Mouse (Mus musculus): ENCODE results near the gene Lyst. TPM values are rescaled to one million over a fixed set of nuclear protein-coding genes. Genes with fewer than 3 reads are reported as not detected.

Gene Lyst
- polyA plus RNA-seq, 1 experiment = 2.4 TPM

DNA sequence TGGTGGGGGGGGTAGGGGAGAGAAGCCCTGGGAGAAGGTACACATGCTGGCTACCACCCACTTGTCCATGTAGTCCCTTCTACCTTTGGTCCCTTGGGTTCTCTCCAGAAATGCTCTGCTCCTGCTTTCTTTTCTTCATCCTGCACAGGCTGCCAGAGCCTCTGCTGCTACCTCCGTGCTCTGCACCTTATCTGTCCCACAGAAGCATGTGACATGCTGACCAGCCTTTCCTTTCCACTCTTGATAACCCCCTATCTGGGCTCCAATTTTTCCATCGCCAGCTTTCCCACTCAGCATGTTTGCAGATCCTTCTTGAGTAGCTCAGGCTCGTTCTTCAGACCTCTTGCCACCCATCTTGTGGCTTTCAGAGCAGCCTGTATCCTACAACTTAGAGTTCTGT, 133.1 kb downstream of the Lyst start:
- Histone ChIP-seq H3K27me3 (replicated peaks; ENCODE audit: control insufficient read depth, insufficient read depth, low read length) (no peaks in the 10 kb centered on the region), H3K4me1 (ENCODE audit: control insufficient read depth, insufficient read depth, low read length) (no peaks in the 10 kb centered on the region), H3K36me3 (ENCODE audit: control insufficient read depth, insufficient read depth, low read length) (no peaks in the 10 kb centered on the region; the same call in 1 of the 2 replicates), H3K4me3 (ENCODE audit: insufficient read depth, low read depth, low read length) (no peak overlapping the region), H3K27ac (ENCODE audit: insufficient read depth, low read depth, low read length) (no peak overlapping the region)
- DNase-seq = no peak
- TF ChIP-seq POLR2A (IDR thresholded peaks at IDR 0.05; ENCODE audit: low read depth, low read length) (no peak), CTCF (conservative IDR thresholded peaks at IDR 0.05; ENCODE audit: insufficient read depth, insufficient read length, low read depth, low read length) (no peak)
- 82% methylated on average over 3 of the region's 3 CpGs for WGBS

GRCm38 (mm10) chr13:13723786-13724185, 133.6 kb downstream of the Lyst start:
- no peak for DNase-seq
- no peaks in the 10 kb centered on the region; the same call in 1 of the 2 replicates for H3K36me3 ChIP-seq (ENCODE audit: control insufficient read depth, insufficient read depth, low read length)
- H3K4me3 ChIP-seq (ENCODE audit: insufficient read depth, low read depth, low read length) = no peak overlapping the region
- H3K27me3 ChIP-seq (replicated peaks; ENCODE audit: control insufficient read depth, insufficient read depth, low read length) = no peaks in the 10 kb centered on the region
- TF ChIP-seq CTCF (conservative IDR thresholded peaks at IDR 0.05; ENCODE audit: insufficient read depth, insufficient read length, low read depth, low read length) = no peak
- TF ChIP-seq POLR2A (IDR thresholded peaks at IDR 0.05; ENCODE audit: low read depth, low read length) = no peak
- no peak overlapping the region for H3K27ac ChIP-seq (ENCODE audit: insufficient read depth, low read depth, low read length)
- no peaks in the 10 kb centered on the region for H3K4me1 ChIP-seq (ENCODE audit: control insufficient read depth, insufficient read depth, low read length)

DNA sequence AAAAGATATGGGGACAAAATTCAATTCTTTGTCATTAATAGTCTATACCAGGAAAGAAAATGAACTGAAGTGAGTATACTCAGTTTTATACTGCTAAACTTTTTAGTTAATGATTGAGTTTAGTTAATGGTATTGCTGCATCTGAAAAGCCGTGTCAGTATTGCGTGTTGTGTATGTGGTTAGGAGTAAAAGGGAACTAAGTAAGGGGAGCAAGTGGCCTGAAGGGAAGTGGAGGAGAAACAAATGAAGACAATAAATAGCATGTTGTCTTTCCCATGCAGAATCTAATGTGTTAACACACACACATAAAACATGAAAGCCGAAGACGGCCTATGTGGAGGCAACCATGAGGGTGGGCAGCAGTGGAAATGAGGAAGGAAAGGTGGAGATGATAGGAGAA, 149.0 kb downstream of the Lyst start:
- H3K4me3 ChIP-seq (ENCODE audit: insufficient read depth, low read depth, low read length) = no peak overlapping the region
- H3K27me3 ChIP-seq (replicated peaks; ENCODE audit: control insufficient read depth, insufficient read depth, low read length) = no peaks in the 10 kb centered on the region
- 89% methylated on average over 4 of the region's 4 CpGs for whole genome bisulfite sequencing
- H3K4me1 ChIP-seq (ENCODE audit: control insufficient read depth, insufficient read depth, low read length) = no peaks in the 10 kb centered on the region
- TF ChIP-seq CTCF (conservative IDR thresholded peaks at IDR 0.05; ENCODE audit: insufficient read depth, insufficient read length, low read depth, low read length) (no peak), POLR2A (IDR thresholded peaks at IDR 0.05; ENCODE audit: low read depth, low read length) (no peak)
- H3K36me3 ChIP-seq (ENCODE audit: control insufficient read depth, insufficient read depth, low read length) = no peaks in the 10 kb centered on the region
- H3K27ac ChIP-seq (ENCODE audit: insufficient read depth, low read depth, low read length) = no peak overlapping the region
- no peak for DNase-seq

DNA sequence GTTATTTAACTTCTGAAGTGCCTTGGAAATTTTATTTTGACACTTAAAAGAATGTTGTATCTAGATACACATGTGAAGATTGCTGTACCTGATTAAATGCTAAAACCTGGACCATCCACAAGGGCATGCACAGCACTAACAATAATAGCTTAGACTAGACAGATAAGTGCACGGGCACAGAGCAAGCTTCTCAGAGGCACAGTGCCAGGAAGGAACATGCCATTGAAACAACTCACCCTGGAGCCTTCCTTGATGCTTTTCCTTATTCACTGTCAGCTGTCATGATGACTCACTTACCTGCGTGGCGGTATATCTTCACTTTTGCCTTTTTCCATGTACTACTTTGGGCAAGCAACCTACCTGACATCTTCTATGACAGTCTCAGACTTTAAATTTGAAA, 155.7 kb downstream of the Lyst start:
- no peak overlapping the region for H3K27ac ChIP-seq (ENCODE audit: insufficient read depth, low read depth, low read length)
- H3K4me3 ChIP-seq (ENCODE audit: insufficient read depth, low read depth, low read length) = no peak overlapping the region
- TF ChIP-seq CTCF (conservative IDR thresholded peaks at IDR 0.05; ENCODE audit: insufficient read depth, insufficient read length, low read depth, low read length) = no peak
- no peak for TF ChIP-seq POLR2A (IDR thresholded peaks at IDR 0.05; ENCODE audit: low read depth, low read length)
- 83% methylated on average over 3 of the region's 3 CpGs for WGBS
- DNase-seq = no peak
- no peaks in the 10 kb centered on the region for H3K4me1 ChIP-seq (ENCODE audit: control insufficient read depth, insufficient read depth, low read length)
- H3K27me3 ChIP-seq (replicated peaks; ENCODE audit: control insufficient read depth, insufficient read depth, low read length) = no peaks in the 10 kb centered on the region
- H3K36me3 ChIP-seq (ENCODE audit: control insufficient read depth, insufficient read depth, low read length) = peaks cover 2% of the 10 kb centered on the region

GRCm38 (mm10) chr13:13775778-13776494, 185.7 kb downstream of the Lyst start:
- peak; percentile 8 for DNase-seq
- Histone ChIP-seq H3K36me3 (ENCODE audit: control insufficient read depth, insufficient read depth, low read length) (no peaks in the 10 kb centered on the region; the same call in 1 of the 2 replicates), H3K27ac (ENCODE audit: insufficient read depth, low read depth, low read length) (no peak overlapping the region), H3K27me3 (replicated peaks; ENCODE audit: control insufficient read depth, insufficient read depth, low read length) (no peaks in the 10 kb centered on the region), H3K4me3 (ENCODE audit: insufficient read depth, low read depth, low read length) (no peak overlapping the region), H3K4me1 (ENCODE audit: control insufficient read depth, insufficient read depth, low read length) (no peaks in the 10 kb centered on the region)
- TF ChIP-seq CTCF (conservative IDR thresholded peaks at IDR 0.05; ENCODE audit: insufficient read depth, insufficient read length, low read depth, low read length) = no peak
- TF ChIP-seq POLR2A (IDR thresholded peaks at IDR 0.05; ENCODE audit: low read depth, low read length) = no peak

- no peaks in the 10 kb centered on the region; the same call in 1 of the 2 replicates for H3K36me3 ChIP-seq (ENCODE audit: control insufficient read depth, insufficient read depth, low read length)
- WGBS = 93% methylated on average over 11 of the region's 11 CpGs
- DNase-seq = no peak
These were observed 186.9 kb downstream of the Lyst start for GRCm38 (mm10) chr13:13777052-13777451.

DNA sequence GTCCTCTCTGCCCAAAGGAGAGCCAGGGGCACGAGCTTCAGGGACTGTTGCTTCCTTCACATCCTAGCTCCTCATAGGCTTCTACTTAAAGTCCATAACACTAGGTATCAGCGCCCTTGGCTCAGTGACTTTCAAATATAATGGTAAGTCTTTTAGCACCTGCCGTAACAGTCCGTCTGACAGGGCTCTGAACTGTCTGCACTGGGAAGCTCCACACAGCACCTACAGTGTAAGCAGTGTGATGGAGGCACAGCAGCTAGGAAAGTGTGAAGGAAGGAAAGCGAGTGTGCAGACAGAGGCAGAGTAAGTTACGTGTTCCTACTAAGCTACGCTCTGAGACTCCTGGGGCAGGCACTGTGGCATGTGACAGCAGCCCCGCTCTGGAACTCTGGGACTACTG, 187.5 kb downstream of the Lyst start:
- TF ChIP-seq CTCF (conservative IDR thresholded peaks at IDR 0.05; ENCODE audit: insufficient read depth, insufficient read length, low read depth, low read length) (no peak), POLR2A (IDR thresholded peaks at IDR 0.05; ENCODE audit: low read depth, low read length) (no peak)
- no peak overlapping the region for H3K27ac ChIP-seq (ENCODE audit: insufficient read depth, low read depth, low read length)
- no peak for DNase-seq
- no peak overlapping the region for H3K4me3 ChIP-seq (ENCODE audit: insufficient read depth, low read depth, low read length)
- WGBS = 95% methylated on average over 8 of the region's 8 CpGs
- H3K27me3 ChIP-seq (replicated peaks; ENCODE audit: control insufficient read depth, insufficient read depth, low read length) = no peaks in the 10 kb centered on the region
- H3K4me1 ChIP-seq (ENCODE audit: control insufficient read depth, insufficient read depth, low read length) = no peaks in the 10 kb centered on the region
- no peaks in the 10 kb centered on the region; the same call in 1 of the 2 replicates for H3K36me3 ChIP-seq (ENCODE audit: control insufficient read depth, insufficient read depth, low read length)

More at GRCm38 (mm10) chr13:13777052-13777451, 186.9 kb downstream of the Lyst start:
- TF ChIP-seq POLR2A (IDR thresholded peaks at IDR 0.05; ENCODE audit: low read depth, low read length) (no peak), CTCF (conservative IDR thresholded peaks at IDR 0.05; ENCODE audit: insufficient read depth, insufficient read length, low read depth, low read length) (no peak)
- Histone ChIP-seq H3K27ac (ENCODE audit: insufficient read depth, low read depth, low read length) (no peak overlapping the region), H3K27me3 (replicated peaks; ENCODE audit: control insufficient read depth, insufficient read depth, low read length) (no peaks in the 10 kb centered on the region), H3K4me3 (ENCODE audit: insufficient read depth, low read depth, low read length) (no peak overlapping the region), H3K4me1 (ENCODE audit: control insufficient read depth, insufficient read depth, low read length) (no peaks in the 10 kb centered on the region)

All from kidney, adult 2 months (tissue).